Mouse (Mus musculus) megakaryocyte-erythroid progenitor cell, adult 5-6 weeks (primary cell): Measurements from ENCODE around the gene Ring1. TPM values are rescaled to one million over a fixed set of nuclear protein-coding genes. Genes with fewer than 3 reads are reported as not detected.
A peak's percentile ranks its signal among the peaks of the same experiment; 100 is the strongest.

ENCODE experiments used
- ATAC-seq: replicated peaks from 2 replicates; pipeline ENCODE4 v1.8.0; 2016; ENCODE audit warnings: mild to moderate bottlenecking, inconsistent platforms; ENCODE audit not compliant: severe bottlenecking, poor library complexity, low FRiP score, low TSS enrichment
- total RNA-seq, 2 experiments: library from RNA; stranded (forward) in 1 of 2; stranded (reverse) in 1 of 2; fragments of 200-1000, 215-1000 nt in 1 of 2; fragments of >200 nt in 1 of 2; fragmentation: Nextera tagmentation in 1 of 2; gene quantifications; 2 replicates each; pipeline ENCODE4 v1.2.3; 2014 to 2017

Ring1 gene
- total RNA-seq (2014; fragmentation: Nextera tagmentation) (12.8 and 24.7 TPM in 2 replicates), total RNA-seq (2017) (13.5 and 15.4 TPM in 2 replicates)

GRCm38 (mm10) chr17:34024317-34024821, at the start of gene Ring1:
TSS of gene Ring1 (minus strand) at chr17:34024680.
- peak; percentile 17; the same call in 1 of the 2 replicates for ATAC-seq

GRCm38 (mm10) chr17:34072091-34072490, 47.6 kb upstream of the Ring1 start:
- ATAC-seq, result no peak

- ATAC-seq, result no peak
Measured at GRCm38 (mm10) chr17:34068864-34069263, 44.4 kb upstream of the Ring1 start.

GRCm38 (mm10) chr17:34057224-34057623, 32.7 kb upstream of the Ring1 start:
- ATAC-seq, result no peak

- ATAC-seq, result no peak
Measured at GRCm38 (mm10) chr17:34047404-34048050, 23.0 kb upstream of the Ring1 start.

GRCm38 (mm10) chr17:34045941-34046340, 21.5 kb upstream of the Ring1 start:
- no peak for ATAC-seq

GRCm38 (mm10) chr17:34039562-34040450, 15.3 kb upstream of the Ring1 start:
- no peak for ATAC-seq

GRCm38 (mm10) chr17:34038878-34039561, 14.5 kb upstream of the Ring1 start, which contains the start of gene Col11a2:
TSS of gene Col11a2 (plus strand) at chr17:34039437.
- peak; percentile 42 for ATAC-seq

GRCm38 (mm10) chr17:34038440-34038839, 14.0 kb upstream of the Ring1 start:
- no peak for ATAC-seq

GRCm38 (mm10) chr17:34037241-34037640, 12.8 kb upstream of the Ring1 start:
- no peak for ATAC-seq

GRCm38 (mm10) chr17:34036647-34037046, 12.2 kb upstream of the Ring1 start:
- no peak for ATAC-seq

GRCm38 (mm10) chr17:34035517-34035916, 11.0 kb upstream of the Ring1 start:
- no peak for ATAC-seq

GRCm38 (mm10) chr17:34034064-34034463, 9.6 kb upstream of the Ring1 start:
- peak; percentile 40; the same call in 1 of the 2 replicates for ATAC-seq

- no peak for ATAC-seq
Measured at GRCm38 (mm10) chr17:34033441-34033840, 9.0 kb upstream of the Ring1 start.

- ATAC-seq, result no peak
Measured at GRCm38 (mm10) chr17:34032806-34033205, 8.3 kb upstream of the Ring1 start.

GRCm38 (mm10) chr17:34032174-34032632, 7.7 kb upstream of the Ring1 start:
- 0 out of 2 replicates have a peak, but pooled peaks have one; percentile 2 for ATAC-seq

- ATAC-seq, result peak; percentile 59
Measured at GRCm38 (mm10) chr17:34031465-34032173, 7.1 kb upstream of the Ring1 start, which contains the start of the genes Slc39a7 and Rxrb. TSS of gene Slc39a7 (minus strand) at chr17:34031682. TSS of gene Rxrb (plus strand) at chr17:34031812.

- ATAC-seq, result no peak
Measured at GRCm38 (mm10) chr17:34030861-34031326, 6.4 kb upstream of the Ring1 start.
